In the genomic region with DNA sequence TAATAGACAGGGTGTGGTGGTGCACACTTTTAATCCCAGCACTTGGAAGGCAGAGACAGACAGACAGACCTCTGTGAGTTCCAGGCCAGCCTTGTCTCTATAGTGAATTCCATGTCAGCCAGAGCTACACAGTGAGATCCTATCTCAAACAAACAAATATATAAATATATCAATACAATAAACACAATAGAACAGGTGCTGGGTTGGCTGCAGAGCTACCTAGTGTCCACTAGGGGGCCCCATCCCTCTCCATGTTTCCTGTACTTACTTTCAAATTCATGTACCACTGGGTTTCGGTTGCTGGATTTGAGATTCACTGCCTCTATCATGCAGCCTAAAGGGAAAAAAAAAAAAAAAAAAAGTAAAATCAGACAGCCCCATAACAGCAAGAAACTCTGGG, we compare ENCODE assay signal across 7 mouse cellular contexts. TPM values are rescaled to one million over a fixed set of nuclear protein-coding genes. Genes with fewer than 3 reads are reported as not detected.
DNase-seq lines count a peak whose midpoint lies in the region; ATAC-seq and TF ChIP-seq lines count a peak whose summit lies in the region.

No protein-coding gene starts in this region.

- H3K9me3 ChIP-seq in limb, embryonic 14.5 days (ENCODE audit: control insufficient read depth, low read length), result no peaks in the 10 kb centered on the region

- H3K4me1 ChIP-seq in limb, embryonic 14.5 days (ENCODE audit: control insufficient read depth, insufficient read depth, low read length), result peaks cover 12% of the 10 kb centered on the region

- H3K4me3 ChIP-seq in limb, embryonic 14.5 days (replicated peaks; ENCODE audit: low read length), result no peak overlapping the region

- TF ChIP-seq POLR2A in limb, embryonic 14.5 days (IDR thresholded peaks at IDR 0.05; ENCODE audit: borderline replicate concordance, extremely low read depth, insufficient read depth, insufficient read length), result no peak

- ATAC-seq in hematopoietic stem cell, adult 5-6 weeks (replicated peaks in 1 of 2; ENCODE audit: insufficient read depth in 1 of 2, low FRiP score in 2 of 2, low TSS enrichment in 1 of 2, low read depth in 1 of 2, poor library complexity in 2 of 2, severe bottlenecking in 2 of 2), result peak; percentile 30 to 49
- ATAC-seq in limb, embryonic 14.5 days (ENCODE audit: low FRiP score, low read depth), result no peak; the same call in 1 of the 2 replicates

- no peaks in the 10 kb centered on the region for H3K27me3 ChIP-seq in limb, embryonic 14.5 days (ENCODE audit: control insufficient read depth, insufficient read depth, low read length)

- H3K36me3 ChIP-seq in limb, embryonic 14.5 days (ENCODE audit: control insufficient read depth, insufficient read depth, low read length), result peaks cover 39% of the 10 kb centered on the region

- no peak overlapping the region for H3K4me2 ChIP-seq in limb, embryonic 14.5 days (replicated peaks; ENCODE audit: low read depth, low read length, severe bottlenecking)

- WGBS in limb, embryonic 14.5 days, result 58% methylated on average over 1 of the region's 1 CpGs

- H3K27ac ChIP-seq in limb, embryonic 14.5 days (replicated peaks; ENCODE audit: low read depth, low read length), result no peak overlapping the region

- DNase-seq in ovary, postnatal 14 days (ENCODE audit: low spot score), result peak; percentile 40
- no peak for DNase-seq in ovary, adult 18-20 months (ENCODE audit: low spot score)
- DNase-seq in R1 (ENCODE audit: low read depth, low spot score), result peak; percentile 57
- DNase-seq in cerebellum, adult 9-11 months, result peak; percentile 46
- DNase-seq in limb, embryonic 14.5 days (ENCODE audit: low spot score), result peak; percentile 65
- peak; percentile 70 for DNase-seq in retina, postnatal 1 day

- no peak overlapping the region for H3K9ac ChIP-seq in limb, embryonic 14.5 days (ENCODE audit: low read depth, low read length, severe bottlenecking)

RNA-seq across cellular contexts. Expression of a gene that starts 49.1 kb away (rescaled TPM):
- 4.1 and 7.0 TPM in 2 replicates for total RNA-seq in hematopoietic stem cell, adult 5-6 weeks (2017)
- 100 and 103 TPM in 2 replicates for polyA plus RNA-seq in limb, embryonic 14.5 days (2012; rRNA removed)
- polyA plus RNA-seq in limb, embryonic 14.5 days (2014; fragmentation: Nextera tagmentation; extraction: Ambion mirVana), result 110 and 112 TPM in 2 replicates
